ENCODE assay signal across 8 mouse cellular contexts in genomic region chr1:64533471-64534443, GRCm38 (mm10). TPM values are rescaled to one million over a fixed set of nuclear protein-coding genes. Genes with fewer than 3 reads are reported as not detected.
DNase-seq lines count a peak whose midpoint lies in the region; ATAC-seq and TF ChIP-seq lines count a peak whose summit lies in the region.

No protein-coding gene starts in this region.

- H3K9ac ChIP-seq in intestine, embryonic 14.5 days (ENCODE audit: low read length), result peak overlapping the region; percentile 98

- H3K27me3 ChIP-seq in intestine, embryonic 14.5 days (replicated peaks; ENCODE audit: control insufficient read depth, insufficient read depth, low read length), result no peaks in the 10 kb centered on the region
- H3K27me3 ChIP-seq in myocyte (ENCODE audit: control insufficient read depth, insufficient read depth, insufficient read length), result no peaks in the 10 kb centered on the region
- no peaks in the 10 kb centered on the region for H3K27me3 ChIP-seq in splenic B cell, adult 2 months (ENCODE audit: control insufficient read depth, insufficient read depth, low read length, poor library complexity, severe bottlenecking)

- 1% methylated on average over 27 of the region's 35 CpGs for WGBS in intestine, embryonic 14.5 days

- H3K4me2 ChIP-seq in intestine, embryonic 14.5 days (ENCODE audit: low read length), result peak overlapping the region; percentile 75
- peak overlapping the region; percentile 92 for H3K4me2 ChIP-seq in myocyte (ENCODE audit: low read depth)

- no peaks in the 10 kb centered on the region for H3K9me3 ChIP-seq in intestine, embryonic 14.5 days (ENCODE audit: control insufficient read depth, low read length)

- peaks cover 54% of the 10 kb centered on the region for H3K79me2 ChIP-seq in myocyte (ENCODE audit: control insufficient read depth, insufficient read depth)

- H3K4me1 ChIP-seq in intestine, embryonic 14.5 days (replicated peaks; ENCODE audit: control insufficient read depth, insufficient read depth, low read length), result peaks cover 18% of the 10 kb centered on the region

- intact Hi-C loops in left cerebral cortex, adult 2 months (cut with DNase I), result loop anchor here (1.0 to 10.0 kb wide), 6 partner anchors 64 to 769 kb away; partner anchors contain the start of genes 4933402D24Rik, Ccnyl1, Klf7 and Mettl21a
- intact Hi-C loops in left cerebral cortex, postnatal 14 days (cut with DNase I), result no loop called here

- peak; percentile 49 to 55 for DNase-seq in left cerebral cortex, adult 2 months (ENCODE audit: extremely low spot score in 1 of 2, low spot score in 2 of 2)
- DNase-seq in left cerebral cortex, postnatal 14 days (ENCODE audit: low spot score in 2 of 2), result no peak
- peak; percentile 71 for DNase-seq in cerebellum, adult 9-11 months
- DNase-seq in gastrocnemius, postnatal 10 days, result peak; percentile 53
- peak; percentile 75 for DNase-seq in intestine, embryonic 14.5 days (ENCODE audit: low spot score)
- peak; percentile 76 for DNase-seq in liver
- DNase-seq in splenic B cell, adult 2 months (ENCODE audit: low read depth, low spot score), result peak; percentile 49

- peak overlapping the region; percentile 67 for H3ac ChIP-seq in myocyte (ENCODE audit: control insufficient read depth, insufficient read length)

- TF ChIP-seq CTCF in left cerebral cortex, adult 2 months (IDR thresholded peaks at IDR 0.05), result no peak; the same call in 1 of the 2 replicates

- peak; percentile 15 for TF ChIP-seq POLR2A in myocyte (IDR thresholded peaks at IDR 0.05; ENCODE audit: insufficient read length, low read depth)

- peak overlapping the region; percentile 93 for H3K27ac ChIP-seq in left cerebral cortex, adult 2 months
- H3K27ac ChIP-seq in intestine, embryonic 14.5 days (ENCODE audit: low read depth), result peak overlapping the region; percentile 100

- ATAC-seq in intestine, embryonic 14.5 days (replicated peaks; ENCODE audit: low FRiP score, low TSS enrichment, low read depth), result no peak

- no peaks in the 10 kb centered on the region; the same call in 1 of the 2 replicates for H3K36me3 ChIP-seq in intestine, embryonic 14.5 days (ENCODE audit: control insufficient read depth, insufficient read depth, low read length)
- no peaks in the 10 kb centered on the region for H3K36me3 ChIP-seq in myocyte (ENCODE audit: control insufficient read depth, insufficient read depth)
- H3K36me3 ChIP-seq in splenic B cell, adult 2 months (ENCODE audit: control insufficient read depth, insufficient read depth, low read length, poor library complexity, severe bottlenecking), result no peaks in the 10 kb centered on the region

- peak overlapping the region; percentile 89 for H3K4me3 ChIP-seq in left cerebral cortex, adult 2 months
- H3K4me3 ChIP-seq in intestine, embryonic 14.5 days (ENCODE audit: low read depth, low read length), result peak overlapping the region; percentile 90
- H3K4me3 ChIP-seq in myocyte, result peak overlapping the region; percentile 76

TF ChIP-seq in myocyte, 11 proteins besides CTCF, POLR2A, EP300 and RAD21:
- no peak for TF ChIP-seq TCF12 (IDR thresholded peaks at IDR 0.05; ENCODE audit: insufficient read depth, poor library complexity, severe bottlenecking)
- TF ChIP-seq REST (IDR thresholded peaks at IDR 0.05; ENCODE audit: insufficient read depth, insufficient read length), result no peak
- TF ChIP-seq SRF (IDR thresholded peaks at IDR 0.05; ENCODE audit: control insufficient read depth, insufficient read length, low read depth), result no peak
- no peak for TF ChIP-seq MYOG (IDR thresholded peaks at IDR 0.05; ENCODE audit: control insufficient read depth in 1 of 3, insufficient read depth in 1 of 3, insufficient read length in 2 of 3, low read depth in 2 of 3)
- no peak for TF ChIP-seq MAX (IDR thresholded peaks at IDR 0.05; ENCODE audit: low read depth)
- no peak for TF ChIP-seq TCF3 (IDR thresholded peaks at IDR 0.05; ENCODE audit: insufficient read length, low read depth)
- no peak for TF ChIP-seq USF1 (IDR thresholded peaks at IDR 0.05; ENCODE audit: low read depth)
- no peak for TF ChIP-seq E2F4 (IDR thresholded peaks at IDR 0.05; ENCODE audit: insufficient read depth)
- TF ChIP-seq POLR2AphosphoS2 (IDR thresholded peaks at IDR 0.05; ENCODE audit: insufficient read length, low read depth), result no peak
TF ChIP-seq in myocyte: peak in this region for 0.

RNA-seq across cellular contexts. Expression of gene Creb1, which starts 1.3 kb away (rescaled TPM):
- 10 to 100 TPM; 49.2 to 55.7 TPM for total RNA-seq in left cerebral cortex, adult 2 months (2021)
- total RNA-seq in left cerebral cortex, postnatal 14 days (2021), result 10 to 100 TPM; 48.1 to 48.8 TPM
- total RNA-seq in gastrocnemius, postnatal 10 days (2021), result 10 to 100 TPM; 23.5 to 33.6 TPM
- 38.9 and 41.3 TPM in 2 replicates for polyA plus RNA-seq in intestine, embryonic 14.5 days (2014; fragmentation: Nextera tagmentation; extraction: Ambion mirVana)
- polyA plus RNA-seq in myocyte (2012; fragmentation: generic; extraction: Trizol), result 9.6 TPM

Comparison
In these comparisons a context has a peak if more than half of its experiments do, and no peak if none do; other contexts are left out.
1. DNase-seq: peak in left cerebral cortex, adult 2 months (2 of 2), cerebellum, adult 9-11 months (single experiment), gastrocnemius, postnatal 10 days (single experiment), intestine, embryonic 14.5 days (single experiment), liver (single experiment) and splenic B cell, adult 2 months (single experiment); none in left cerebral cortex, postnatal 14 days (0 of 2).
2. Peak in every context shown above with its lines, with median percentiles within 50 percentile points of each other: H3K4me3 ChIP-seq.